Mouse (Mus musculus): Measurements from ENCODE around the gene Smyd4. TPM values are rescaled to one million over a fixed set of nuclear protein-coding genes. Genes with fewer than 3 reads are reported as not detected.
"Not testable (repeated sequence)": the region's sequence is repeated elsewhere in the genome, so short reads cannot be mapped to it uniquely, and the experiment has no call there.

Gene Smyd4
- polyA plus RNA-seq, 1 experiment from 2014 or later, result 14.3 TPM

GRCm38 (mm10) chr11:75347596-75347995 lies 637 bp upstream of the Smyd4 start:
- H3K4me3 ChIP-seq (ENCODE audit: low read depth, low read length), result peak overlapping the region; percentile 87
- peaks cover 2% of the 10 kb centered on the region; the same call in 1 of the 2 replicates for H3K36me3 ChIP-seq (ENCODE audit: control insufficient read depth, insufficient read depth, low read length)
- peak overlapping the region; percentile 83 for H3K9ac ChIP-seq (ENCODE audit: low read length)
- WGBS, result 2% methylated on average over 10 of the region's 10 CpGs
- H3K27ac ChIP-seq (replicated peaks; ENCODE audit: low read depth, low read length), result no peak overlapping the region
- H3K27me3 ChIP-seq (ENCODE audit: control insufficient read depth, insufficient read depth, low read length), result no peaks in the 10 kb centered on the region
- H3K9me3 ChIP-seq (ENCODE audit: control insufficient read depth, low read length), result no peaks in the 10 kb centered on the region
- ATAC-seq (ENCODE audit: insufficient number of reproducible peaks, low FRiP score, low TSS enrichment, low read depth) (no peak), DNase-seq (ENCODE audit: low spot score) (no peak)
- H3K4me2 ChIP-seq (ENCODE audit: low read depth, severe bottlenecking), result peak overlapping the region; percentile 79
- H3K4me1 ChIP-seq (ENCODE audit: control insufficient read depth, insufficient read depth, low read length), result 0 out of 2 replicates have a peak, but pooled peaks cover 2% of the 10 kb centered on the region

DNA sequence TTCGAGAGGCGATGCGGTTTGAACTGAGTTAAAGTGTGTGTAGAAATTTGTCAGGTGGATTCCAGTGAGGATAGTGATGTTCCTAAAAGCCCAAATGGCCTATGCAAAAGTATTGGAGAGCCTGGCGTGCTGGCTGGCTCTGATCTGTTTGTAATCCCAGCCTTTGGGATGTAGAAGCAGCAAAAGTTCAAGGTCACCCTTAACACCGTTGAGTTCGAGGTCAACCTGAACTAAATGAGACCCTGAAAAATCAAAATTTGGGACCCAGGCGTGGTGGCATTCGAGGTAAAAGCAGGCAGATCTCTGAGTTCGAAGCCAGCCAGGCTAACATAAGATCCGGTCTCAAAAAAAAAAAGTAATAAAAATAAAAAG lies 643 bp downstream of the Smyd4 start:
- Histone ChIP-seq H3K27me3 (ENCODE audit: control insufficient read depth, insufficient read depth, low read length) (no peaks in the 10 kb centered on the region), H3K9me3 (ENCODE audit: control insufficient read depth, low read length) (no peaks in the 10 kb centered on the region), H3K4me3 (ENCODE audit: low read depth, low read length) (peak overlapping the region; percentile 87), H3K4me2 (ENCODE audit: low read depth, severe bottlenecking) (peak overlapping the region; percentile 79), H3K4me1 (ENCODE audit: control insufficient read depth, insufficient read depth, low read length) (0 out of 2 replicates have a peak, but pooled peaks cover 2% of the 10 kb centered on the region), H3K9ac (ENCODE audit: low read length) (peak overlapping the region; percentile 76), H3K36me3 (ENCODE audit: control insufficient read depth, insufficient read depth, low read length) (peaks cover 2% of the 10 kb centered on the region; the same call in 1 of the 2 replicates), H3K27ac (replicated peaks; ENCODE audit: low read depth, low read length) (no peak overlapping the region)
- DNase-seq (ENCODE audit: low spot score) (no peak), ATAC-seq (ENCODE audit: insufficient number of reproducible peaks, low FRiP score, low TSS enrichment, low read depth) (no peak)
- WGBS, result 49% methylated on average over 10 of the region's 10 CpGs

DNA sequence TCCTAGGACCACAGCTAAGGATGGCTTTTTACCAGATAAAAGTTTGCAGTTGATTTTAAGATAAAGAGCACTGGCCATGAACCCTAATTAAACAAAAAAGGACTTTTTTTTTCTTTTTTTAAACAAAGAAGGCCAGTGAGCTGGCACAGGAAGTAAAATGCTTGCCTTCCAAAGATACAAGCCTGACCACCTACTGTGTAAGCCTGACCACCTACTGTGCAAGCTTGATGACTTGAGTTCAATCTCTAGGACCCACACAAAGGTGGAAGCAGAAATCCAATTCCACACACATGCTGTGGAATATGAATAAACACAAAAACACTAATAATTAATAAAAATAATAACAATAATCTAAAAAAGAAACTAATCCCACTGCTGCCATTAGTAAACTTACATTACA lies 3.0 kb downstream of the Smyd4 start:
- ATAC-seq (ENCODE audit: insufficient number of reproducible peaks, low FRiP score, low TSS enrichment, low read depth) (no peak), DNase-seq (ENCODE audit: low spot score) (no peak)
- Histone ChIP-seq H3K27me3 (ENCODE audit: control insufficient read depth, insufficient read depth, low read length) (no peaks in the 10 kb centered on the region), H3K4me2 (ENCODE audit: low read depth, severe bottlenecking) (no peak overlapping the region), H3K9ac (ENCODE audit: low read length) (no peak overlapping the region), H3K36me3 (ENCODE audit: control insufficient read depth, insufficient read depth, low read length) (peaks cover 4% of the 10 kb centered on the region; the same call in 1 of the 2 replicates), H3K27ac (replicated peaks; ENCODE audit: low read depth, low read length) (no peak overlapping the region), H3K4me1 (ENCODE audit: control insufficient read depth, insufficient read depth, low read length) (0 out of 2 replicates have a peak, but pooled peaks cover 2% of the 10 kb centered on the region), H3K4me3 (ENCODE audit: low read depth, low read length) (no peak overlapping the region), H3K9me3 (ENCODE audit: control insufficient read depth, low read length) (no peaks in the 10 kb centered on the region)

DNA sequence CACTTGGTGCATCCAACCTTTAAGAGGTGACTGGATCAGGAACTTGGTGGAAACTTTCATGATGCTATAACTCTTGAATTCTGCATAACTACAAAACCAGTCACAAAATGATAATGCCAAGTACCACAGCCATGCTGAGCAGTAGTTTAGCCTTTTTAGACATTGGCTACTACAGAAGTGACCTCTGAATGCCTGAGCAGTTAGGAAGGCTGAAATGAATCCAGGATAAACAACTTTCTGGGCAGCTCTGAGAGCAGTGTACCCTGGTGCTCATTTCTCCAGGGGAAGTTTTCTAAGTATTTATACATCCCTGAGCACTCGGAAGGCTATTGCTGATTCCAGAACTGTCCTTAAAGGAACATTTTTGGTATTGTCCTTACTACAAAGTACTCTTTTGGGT lies 7.2 kb downstream of the Smyd4 start:
- no peaks in the 10 kb centered on the region for H3K4me1 ChIP-seq (ENCODE audit: control insufficient read depth, insufficient read depth, low read length)
- no peak overlapping the region for H3K4me3 ChIP-seq (ENCODE audit: low read depth, low read length)
- ATAC-seq (ENCODE audit: insufficient number of reproducible peaks, low FRiP score, low TSS enrichment, low read depth) (no peak), DNase-seq (ENCODE audit: low spot score) (no peak)
- WGBS, result 100% methylated on average over 1 of the region's 1 CpGs
- no peaks in the 10 kb centered on the region for H3K9me3 ChIP-seq (ENCODE audit: control insufficient read depth, low read length)
- H3K27me3 ChIP-seq (ENCODE audit: control insufficient read depth, insufficient read depth, low read length), result no peaks in the 10 kb centered on the region
- H3K4me2 ChIP-seq (ENCODE audit: low read depth, severe bottlenecking), result no peak overlapping the region
- H3K9ac ChIP-seq (ENCODE audit: low read length), result no peak overlapping the region
- no peak overlapping the region for H3K27ac ChIP-seq (replicated peaks; ENCODE audit: low read depth, low read length)
- H3K36me3 ChIP-seq (ENCODE audit: control insufficient read depth, insufficient read depth, low read length), result peaks cover 4% of the 10 kb centered on the region; the same call in 1 of the 2 replicates

- Histone ChIP-seq H3K4me2 (ENCODE audit: low read depth, severe bottlenecking) (no peak overlapping the region), H3K27ac (replicated peaks; ENCODE audit: low read depth, low read length) (no peak overlapping the region), H3K27me3 (ENCODE audit: control insufficient read depth, insufficient read depth, low read length) (no peaks in the 10 kb centered on the region), H3K4me1 (ENCODE audit: control insufficient read depth, insufficient read depth, low read length) (no peaks in the 10 kb centered on the region), H3K36me3 (ENCODE audit: control insufficient read depth, insufficient read depth, low read length) (no peaks in the 10 kb centered on the region), H3K9ac (ENCODE audit: low read length) (no peak overlapping the region), H3K4me3 (ENCODE audit: low read depth, low read length) (no peak overlapping the region), H3K9me3 (ENCODE audit: control insufficient read depth, low read length) (no peaks in the 10 kb centered on the region)
- WGBS, result 96% methylated on average over 1 of the region's 1 CpGs
- ATAC-seq (ENCODE audit: insufficient number of reproducible peaks, low FRiP score, low TSS enrichment, low read depth) (no peak), DNase-seq (ENCODE audit: low spot score) (no peak)
Measured at GRCm38 (mm10) chr11:75377125-75377524, 28.9 kb downstream of the Smyd4 start.

DNA sequence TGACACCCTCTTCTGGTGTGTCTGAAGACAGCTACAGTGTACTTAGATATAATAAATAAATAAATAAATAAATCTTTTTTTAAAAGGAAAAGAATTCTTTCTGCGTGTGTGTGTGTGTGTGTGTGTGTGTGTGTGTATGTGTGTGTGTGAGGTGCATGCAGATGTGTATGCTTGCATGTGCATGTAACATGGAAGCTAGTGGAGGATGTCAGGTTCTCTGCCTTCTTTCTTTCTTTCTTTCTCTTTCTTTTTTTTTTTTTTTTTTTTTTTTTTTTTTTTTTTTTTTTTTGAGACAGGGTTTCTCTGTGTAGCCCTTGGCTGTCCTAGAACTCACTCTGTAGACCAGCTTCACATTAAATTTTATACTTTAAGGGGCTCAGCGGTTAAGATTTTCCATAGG lies 30.6 kb downstream of the Smyd4 start:
- H3K27ac ChIP-seq (replicated peaks; ENCODE audit: low read depth, low read length); H3K9me3 ChIP-seq (ENCODE audit: control insufficient read depth, low read length); H3K4me3 ChIP-seq (ENCODE audit: low read depth, low read length); H3K36me3 ChIP-seq (ENCODE audit: control insufficient read depth, insufficient read depth, low read length); H3K27me3 ChIP-seq (ENCODE audit: control insufficient read depth, insufficient read depth, low read length); H3K4me1 ChIP-seq (ENCODE audit: control insufficient read depth, insufficient read depth, low read length); H3K9ac ChIP-seq (ENCODE audit: low read length); DNase-seq (ENCODE audit: low spot score); ATAC-seq (ENCODE audit: insufficient number of reproducible peaks, low FRiP score, low TSS enrichment, low read depth); H3K4me2 ChIP-seq (ENCODE audit: low read depth, severe bottlenecking): not testable (repeated sequence)
- 90% methylated on average over 2 of the region's 2 CpGs for WGBS

DNA sequence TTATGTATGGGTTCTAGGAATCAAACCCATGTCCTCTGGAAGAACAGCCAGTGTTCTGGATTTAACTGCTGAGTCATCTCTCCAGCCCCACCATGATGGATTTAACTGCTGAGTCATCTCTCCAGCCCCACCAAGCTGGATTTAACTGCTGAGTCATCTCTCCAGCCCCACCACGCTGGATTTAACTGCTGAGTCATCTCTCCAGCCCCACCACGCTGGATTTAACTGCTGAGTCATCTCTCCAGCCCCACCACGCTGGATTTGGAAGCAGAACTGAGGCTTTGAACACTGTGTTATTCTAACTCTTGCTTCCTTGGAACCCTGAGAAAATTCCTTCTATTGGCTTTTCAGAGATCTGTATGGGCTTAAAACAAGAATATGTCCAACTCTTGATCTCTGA lies 35.3 kb downstream of the Smyd4 start:
- DNase-seq (ENCODE audit: low spot score); H3K9ac ChIP-seq (ENCODE audit: low read length); H3K36me3 ChIP-seq (ENCODE audit: control insufficient read depth, insufficient read depth, low read length); H3K4me3 ChIP-seq (ENCODE audit: low read depth, low read length); ATAC-seq (ENCODE audit: insufficient number of reproducible peaks, low FRiP score, low TSS enrichment, low read depth); H3K4me2 ChIP-seq (ENCODE audit: low read depth, severe bottlenecking); H3K9me3 ChIP-seq (ENCODE audit: control insufficient read depth, low read length); H3K27me3 ChIP-seq (ENCODE audit: control insufficient read depth, insufficient read depth, low read length); H3K27ac ChIP-seq (replicated peaks; ENCODE audit: low read depth, low read length); H3K4me1 ChIP-seq (ENCODE audit: control insufficient read depth, insufficient read depth, low read length): not testable (repeated sequence)
- WGBS, result 66% methylated on average over 3 of the region's 3 CpGs

- no peaks in the 10 kb centered on the region for H3K36me3 ChIP-seq (ENCODE audit: control insufficient read depth, insufficient read depth, low read length)
- H3K9me3 ChIP-seq (ENCODE audit: control insufficient read depth, low read length), result no peaks in the 10 kb centered on the region
- no peak for ATAC-seq (ENCODE audit: insufficient number of reproducible peaks, low FRiP score, low TSS enrichment, low read depth)
- no peak overlapping the region for H3K27ac ChIP-seq (replicated peaks; ENCODE audit: low read depth, low read length)
- no peak overlapping the region for H3K4me3 ChIP-seq (ENCODE audit: low read depth, low read length)
- WGBS, result 87% methylated on average over 1 of the region's 1 CpGs
- no peaks in the 10 kb centered on the region for H3K4me1 ChIP-seq (ENCODE audit: control insufficient read depth, insufficient read depth, low read length)
- H3K9ac ChIP-seq (ENCODE audit: low read length), result no peak overlapping the region
- H3K27me3 ChIP-seq (ENCODE audit: control insufficient read depth, insufficient read depth, low read length), result no peaks in the 10 kb centered on the region
- H3K4me2 ChIP-seq (ENCODE audit: low read depth, severe bottlenecking), result no peak overlapping the region
- DNase-seq (ENCODE audit: low spot score), result no peak
Measured at GRCm38 (mm10) chr11:75395611-75396010, 47.4 kb downstream of the Smyd4 start.

DNA sequence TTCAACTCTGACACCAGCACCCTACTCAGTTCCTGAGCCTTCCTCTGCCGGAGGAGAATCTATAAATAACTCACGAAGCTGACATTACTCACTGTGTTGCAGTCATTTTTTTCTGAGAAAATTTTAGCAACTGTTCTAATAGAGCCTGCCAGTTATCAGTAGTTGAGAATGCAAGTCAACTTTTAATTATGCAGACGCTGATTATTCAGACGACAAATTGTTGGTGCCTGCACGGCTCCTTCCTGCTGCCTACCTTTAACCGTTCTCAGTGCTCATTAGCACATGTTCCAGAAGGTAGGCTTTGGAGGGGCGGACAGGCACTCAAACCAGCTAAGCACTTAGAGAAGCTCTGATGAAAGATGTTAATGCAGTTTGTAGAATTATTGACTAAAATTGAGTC lies 49.2 kb downstream of the Smyd4 start:
- no peak overlapping the region for H3K9ac ChIP-seq (ENCODE audit: low read length)

More for the DNA sequence above, 49.2 kb downstream of the Smyd4 start:
- H3K4me3 ChIP-seq (ENCODE audit: low read depth, low read length), result no peak overlapping the region
- ATAC-seq (ENCODE audit: insufficient number of reproducible peaks, low FRiP score, low TSS enrichment, low read depth), result no peak
- 76% methylated on average over 7 of the region's 7 CpGs for WGBS
- H3K9me3 ChIP-seq (ENCODE audit: control insufficient read depth, low read length), result no peaks in the 10 kb centered on the region
- DNase-seq (ENCODE audit: low spot score), result no peak
- no peak overlapping the region for H3K27ac ChIP-seq (replicated peaks; ENCODE audit: low read depth, low read length)
- H3K4me1 ChIP-seq (ENCODE audit: control insufficient read depth, insufficient read depth, low read length), result no peaks in the 10 kb centered on the region
- H3K4me2 ChIP-seq (ENCODE audit: low read depth, severe bottlenecking), result no peak overlapping the region
- H3K36me3 ChIP-seq (ENCODE audit: control insufficient read depth, insufficient read depth, low read length), result no peaks in the 10 kb centered on the region
- no peaks in the 10 kb centered on the region for H3K27me3 ChIP-seq (ENCODE audit: control insufficient read depth, insufficient read depth, low read length)

Measured in limb, embryonic 11.5 days (tissue).